Mouse (Mus musculus): ENCODE data around the gene Abhd12.
"Not testable (repeated sequence)": the region's sequence is repeated elsewhere in the genome, so short reads cannot be mapped to it uniquely, and the experiment has no call there.

The Abhd12 gene

GRCm38 (mm10) chr2:150908881-150909280, 4.3 kb upstream of the Abhd12 start:
- DNase-seq: not testable (repeated sequence)

DNA sequence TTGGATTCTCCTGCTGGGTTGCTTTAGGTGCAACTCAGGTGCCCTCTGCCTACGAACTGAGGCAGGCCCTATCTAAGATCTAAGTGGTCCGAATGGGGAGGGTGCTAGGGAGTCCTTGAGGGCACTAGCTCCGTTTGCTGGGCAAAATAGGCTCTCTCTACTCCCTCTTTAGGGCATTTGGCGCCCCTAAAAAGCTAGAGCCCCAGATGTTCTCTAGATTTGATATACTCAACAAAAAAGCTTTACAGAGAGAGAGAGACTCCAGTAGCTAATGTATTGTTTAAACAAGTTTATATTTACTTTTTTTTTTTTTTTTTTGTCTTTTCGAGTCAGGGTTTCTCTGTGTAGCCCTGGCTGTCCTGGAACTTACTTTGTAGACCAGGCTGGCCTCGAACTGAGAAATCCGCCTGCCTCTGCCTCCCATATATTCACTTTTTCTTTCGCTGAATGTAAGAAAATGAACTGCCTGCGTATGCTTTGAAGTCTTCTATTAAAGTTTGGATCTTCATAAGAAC, 452 bp upstream of the Abhd12 start, which contains the start of gene Gins1:
Gene Gins1 (plus strand): TSS at position 465 of the 515 bp plus-strand sequence.
- DNase-seq: no peak

GRCm38 (mm10) chr2:150902347-150902746, 2.2 kb downstream of the Abhd12 start:
- DNase-seq: no peak

- DNase-seq: no peak
Observed at GRCm38 (mm10) chr2:150900341-150900740, 4.2 kb downstream of the Abhd12 start.

GRCm38 (mm10) chr2:150895691-150896252, 8.8 kb downstream of the Abhd12 start:
- DNase-seq: no peak

- no peak for DNase-seq
Observed at GRCm38 (mm10) chr2:150894617-150895267, 9.8 kb downstream of the Abhd12 start.

- DNase-seq: no peak
Observed at GRCm38 (mm10) chr2:150887370-150887769, 17.2 kb downstream of the Abhd12 start.

GRCm38 (mm10) chr2:150886315-150886714, 18.2 kb downstream of the Abhd12 start:
- no peak for DNase-seq

DNA sequence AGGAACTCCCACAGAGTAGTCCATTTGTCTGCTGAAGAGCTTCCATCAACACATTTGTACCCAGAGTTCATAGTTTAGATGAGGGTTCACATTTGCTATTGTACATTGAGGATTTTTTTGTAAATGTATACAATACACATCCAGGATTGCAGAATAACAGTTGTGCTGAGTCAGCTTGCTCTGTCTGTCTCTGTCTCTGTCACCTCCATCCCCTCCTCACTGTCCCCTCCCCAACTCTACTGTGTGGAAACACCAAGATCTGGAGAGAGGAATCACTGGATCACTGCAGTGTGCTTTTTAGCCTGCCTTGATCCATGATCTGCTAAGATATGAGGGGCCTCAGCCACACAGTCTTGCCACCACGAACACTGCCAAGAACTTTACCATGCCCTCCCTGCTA, 18.7 kb downstream of the Abhd12 start:
- DNase-seq: no peak

DNA sequence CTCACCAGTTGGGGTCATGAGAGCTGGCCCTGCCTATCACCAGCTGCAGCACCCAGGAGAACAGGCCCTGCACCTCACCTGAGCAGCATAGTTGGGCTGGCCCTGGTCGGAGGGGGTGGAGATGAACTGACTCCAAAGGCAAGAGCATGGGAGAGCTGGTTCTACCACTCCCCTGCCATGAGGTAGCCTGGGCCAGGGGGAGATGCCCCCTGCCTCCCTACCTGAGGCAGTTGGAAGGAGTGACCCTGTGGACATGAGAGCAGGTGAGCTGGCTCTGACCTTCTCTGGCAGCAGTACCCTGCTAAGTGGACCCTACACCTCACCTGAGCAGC, 19.8 kb downstream of the Abhd12 start:
- no peak for DNase-seq

DNA sequence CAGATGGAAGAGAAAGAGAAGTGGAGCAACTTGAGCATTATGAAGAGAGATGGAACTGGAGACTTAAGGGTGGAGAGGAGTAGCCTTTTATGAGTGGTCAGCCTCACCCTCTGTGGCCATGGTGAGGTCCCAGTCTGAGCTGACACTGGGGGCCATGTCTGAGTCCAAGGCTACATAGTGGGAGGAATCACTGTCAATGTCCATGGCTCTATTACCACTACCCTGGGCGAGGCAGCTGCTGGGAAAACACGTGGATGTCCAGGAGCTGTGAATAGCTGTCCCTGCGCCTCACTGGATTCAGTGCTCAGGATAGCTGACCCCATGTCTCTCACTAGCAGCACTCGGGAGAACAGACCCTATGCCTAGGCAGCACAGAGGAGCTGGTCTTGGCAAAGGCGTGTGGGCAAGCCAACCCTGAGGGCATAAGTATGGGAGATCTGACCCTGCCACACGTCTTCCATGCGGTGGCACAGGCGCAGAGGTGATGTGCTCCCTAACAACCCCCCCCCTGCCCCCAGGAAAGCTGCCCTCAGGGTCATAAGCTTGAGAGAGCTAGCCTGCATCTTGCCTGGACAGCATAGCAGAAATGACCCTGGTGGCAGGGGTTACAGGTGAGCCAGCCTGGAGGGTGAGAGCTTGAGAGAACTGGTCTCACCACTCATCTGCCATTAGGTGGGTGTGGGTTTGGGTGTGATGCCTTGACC, 20.3 kb downstream of the Abhd12 start:
- no peak for DNase-seq

- no peak for DNase-seq
Observed at GRCm38 (mm10) chr2:150877561-150877960, 27.0 kb downstream of the Abhd12 start.

DNA sequence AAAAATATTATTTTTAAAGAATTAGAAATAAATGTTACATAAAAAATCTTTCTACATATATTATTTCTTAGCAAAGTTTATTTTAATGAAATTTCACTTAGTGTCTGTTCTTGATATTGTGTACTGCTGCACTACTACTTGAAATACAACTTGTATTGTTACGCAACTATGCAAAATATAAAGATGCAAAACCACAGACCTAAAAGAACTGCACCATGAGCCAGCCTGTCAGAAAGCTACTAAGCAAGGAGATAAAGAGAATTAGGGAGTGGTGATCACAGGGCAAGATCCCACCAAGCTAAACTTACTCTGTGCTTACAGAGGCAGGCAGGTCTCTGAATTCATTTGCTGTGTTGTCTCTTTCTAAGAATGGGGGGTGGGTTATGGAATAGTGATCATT, 29.3 kb downstream of the Abhd12 start:
- no peak for DNase-seq

GRCm38 (mm10) chr2:150874508-150874907, 30.0 kb downstream of the Abhd12 start:
- DNase-seq: no peak

- DNase-seq: no peak
Observed at GRCm38 (mm10) chr2:150869446-150869845, 35.1 kb downstream of the Abhd12 start.

DNA sequence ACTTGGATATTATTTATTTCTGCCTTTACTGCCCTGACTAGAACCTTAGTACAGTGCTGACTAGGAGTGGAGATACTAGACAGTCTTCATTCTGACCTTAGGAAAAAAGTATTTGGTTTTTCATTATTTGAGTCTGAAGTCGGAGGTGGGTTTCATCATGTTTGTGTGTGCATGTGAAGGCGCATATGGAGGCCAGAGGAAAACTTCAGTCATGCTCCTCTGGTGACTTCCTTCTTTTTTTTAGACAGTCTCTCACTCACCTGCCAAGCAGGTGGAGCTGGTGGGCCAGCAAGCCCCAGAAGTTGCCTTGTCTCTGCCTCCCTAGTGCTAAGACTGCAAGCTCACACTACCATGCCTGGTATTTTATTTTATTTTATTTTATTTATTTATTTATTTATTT, 37.5 kb downstream of the Abhd12 start:
- no peak for DNase-seq

DNA sequence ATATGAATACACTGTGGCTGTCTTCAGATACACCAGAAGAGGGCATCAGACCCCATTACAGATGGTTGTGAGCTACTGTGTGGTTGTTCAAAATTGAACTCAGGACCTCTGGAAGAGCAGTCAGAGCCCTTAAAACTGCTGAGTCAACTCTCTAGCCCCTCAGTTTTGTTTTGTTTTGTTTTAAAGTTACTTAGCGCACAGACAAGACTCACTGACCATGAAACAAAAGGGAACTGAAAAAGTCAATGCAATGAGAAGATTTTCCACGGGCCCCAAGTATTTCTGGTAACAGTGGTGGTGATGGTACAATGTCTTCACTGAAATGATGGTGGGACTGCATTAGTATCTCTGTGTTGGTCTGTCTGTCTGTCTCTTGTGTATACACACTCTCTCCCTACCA, 43.4 kb downstream of the Abhd12 start:
- no peak for DNase-seq

DNA sequence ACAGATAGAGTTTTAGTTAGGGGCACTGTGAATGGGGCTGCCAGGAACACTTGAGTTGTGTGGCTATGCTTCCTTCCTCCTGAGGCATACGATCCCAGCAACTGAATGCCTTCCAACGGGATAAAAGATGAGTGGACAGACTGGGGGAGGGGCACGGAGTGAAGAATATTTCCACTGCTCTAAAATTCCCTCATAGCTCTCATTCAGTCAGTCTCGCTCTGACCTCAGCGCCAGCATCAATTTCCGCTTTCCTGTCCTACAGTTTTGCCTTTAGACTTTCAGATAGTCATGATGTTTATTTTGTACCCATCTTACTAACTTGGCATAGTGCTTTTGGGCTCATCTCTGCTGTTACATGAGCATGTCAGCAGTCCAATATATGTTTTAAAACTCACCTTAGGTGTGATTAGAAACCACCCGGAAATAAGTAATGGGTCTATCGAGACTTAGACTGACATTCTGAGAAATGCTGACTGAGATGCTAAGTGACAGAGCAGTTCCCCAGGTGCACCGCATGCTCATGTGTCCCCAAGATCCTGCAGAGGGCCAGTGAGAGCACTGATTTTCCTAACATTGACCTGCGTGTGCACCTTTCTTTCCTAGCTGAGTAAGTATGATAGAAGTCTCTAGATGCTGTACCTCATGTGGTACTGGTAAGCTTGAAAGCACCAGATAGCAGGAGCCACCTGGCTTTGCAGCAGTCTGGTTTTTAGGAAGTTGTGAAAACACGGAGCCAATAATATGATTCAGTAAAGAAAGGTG, 44.7 kb downstream of the Abhd12 start:
- DNase-seq: no peak

DNA sequence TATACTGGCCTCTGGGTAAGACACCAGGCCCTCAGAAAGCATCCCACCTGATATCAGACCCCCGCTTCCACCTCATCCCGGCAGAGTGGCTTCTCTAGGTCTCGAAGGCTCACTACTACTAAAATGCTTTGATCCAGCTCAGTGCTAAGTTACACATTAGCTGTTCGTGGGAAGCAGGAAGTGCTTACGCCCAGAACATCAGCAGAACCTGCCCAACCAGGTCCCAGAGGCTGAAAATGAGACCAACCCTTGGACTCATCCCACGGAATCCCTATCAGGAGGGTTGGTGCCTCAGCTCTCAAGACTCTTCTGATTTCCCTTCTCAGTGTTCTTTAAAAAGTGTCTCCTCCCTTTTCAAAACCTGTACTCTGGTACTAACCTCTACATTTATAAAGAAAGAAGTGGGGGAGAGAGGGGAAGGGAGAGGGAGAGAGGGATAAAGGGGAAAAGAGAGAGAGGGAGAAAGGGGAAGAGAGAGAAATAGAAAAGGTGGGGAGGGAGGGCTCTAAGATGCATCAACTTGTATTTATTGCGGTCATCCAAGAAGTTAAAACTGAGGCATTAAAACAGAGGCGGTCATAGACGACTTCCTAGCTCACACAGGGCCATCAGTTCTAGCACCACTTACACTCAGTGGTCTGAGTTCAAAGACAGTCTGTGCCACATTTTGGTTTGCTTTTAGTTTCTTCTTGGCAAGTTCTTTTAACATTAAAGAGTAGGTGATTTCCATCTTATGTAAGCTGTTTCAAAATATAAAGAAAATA, 45.6 kb downstream of the Abhd12 start:
- no peak for DNase-seq

DNA sequence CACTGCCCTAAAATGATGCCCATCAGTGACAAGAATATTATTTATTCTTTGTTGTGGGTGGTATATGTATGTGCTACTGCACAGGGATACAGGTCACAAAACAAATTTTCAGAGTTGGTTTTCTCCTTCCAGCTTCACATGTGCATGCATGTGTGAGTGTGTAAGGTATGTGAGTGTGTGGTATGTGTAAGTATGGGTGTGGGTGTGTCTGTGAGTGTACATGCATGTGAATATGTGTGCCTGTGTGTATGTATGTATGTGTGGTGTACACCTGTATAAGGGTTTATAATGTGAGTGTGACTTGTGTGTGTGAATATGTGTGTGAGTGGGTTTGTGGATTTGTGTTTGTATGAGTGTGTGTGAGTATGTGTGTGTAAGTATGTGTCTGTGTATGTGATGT, 49.4 kb downstream of the Abhd12 start:
- no peak for DNase-seq

DNA sequence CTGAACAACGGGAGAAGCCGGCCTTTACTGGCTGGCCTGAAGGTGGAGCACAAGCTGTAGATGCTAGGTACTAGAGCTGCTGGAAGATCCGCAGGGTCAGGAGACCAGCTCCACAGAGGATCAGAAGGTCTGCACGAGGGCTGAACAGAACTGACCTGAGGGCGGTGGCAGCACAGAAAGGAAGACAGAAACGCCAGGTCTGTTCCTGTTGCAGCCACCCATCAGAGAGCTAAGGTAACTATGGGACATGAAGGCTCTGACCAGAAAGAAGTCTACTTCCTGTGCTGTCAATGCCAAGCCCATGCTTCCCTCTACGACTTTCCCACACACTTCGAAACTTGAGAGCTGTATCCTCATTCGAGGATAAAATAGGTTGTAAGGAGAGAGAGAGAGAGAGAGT, 53.3 kb downstream of the Abhd12 start:
- no peak for DNase-seq

DNA sequence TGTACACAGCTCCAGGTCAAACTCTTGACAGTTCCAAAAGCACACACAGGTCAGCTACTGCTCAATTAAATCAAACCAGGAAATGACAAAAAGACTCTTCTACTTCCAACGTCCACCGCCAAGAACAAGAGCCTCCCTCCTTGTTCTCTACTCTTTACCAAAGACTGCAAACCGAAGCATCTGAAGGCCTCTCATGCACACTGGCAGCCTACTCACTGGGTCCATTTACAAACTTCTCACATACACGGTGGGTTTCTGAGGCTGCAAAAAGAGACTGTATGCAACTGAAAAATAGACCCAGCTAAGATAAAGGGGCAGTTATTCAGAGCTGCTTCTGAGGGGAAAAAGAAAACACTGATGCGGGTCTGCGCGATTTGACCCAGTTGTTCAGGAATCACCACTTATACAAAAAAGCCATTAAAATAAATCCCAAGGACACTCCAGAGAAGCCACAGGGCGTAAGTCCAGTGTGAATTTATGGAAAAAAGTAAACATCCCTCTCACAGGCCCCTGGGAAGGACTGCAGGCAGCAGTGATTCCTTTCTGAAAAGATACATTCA, 57.0 kb downstream of the Abhd12 start:
- DNase-seq: no peak

All from right cerebral cortex, adult 18-20 months (tissue).